Mouse (Mus musculus): ENCODE measurements around the gene Pde8b. TPM values are rescaled to one million over a fixed set of nuclear protein-coding genes. Genes with fewer than 3 reads are reported as not detected.
A peak's percentile ranks its signal among the peaks of the same experiment; 100 is the strongest.

The Pde8b gene
- polyA plus RNA-seq, 1 experiment, result 6.2 TPM

DNA sequence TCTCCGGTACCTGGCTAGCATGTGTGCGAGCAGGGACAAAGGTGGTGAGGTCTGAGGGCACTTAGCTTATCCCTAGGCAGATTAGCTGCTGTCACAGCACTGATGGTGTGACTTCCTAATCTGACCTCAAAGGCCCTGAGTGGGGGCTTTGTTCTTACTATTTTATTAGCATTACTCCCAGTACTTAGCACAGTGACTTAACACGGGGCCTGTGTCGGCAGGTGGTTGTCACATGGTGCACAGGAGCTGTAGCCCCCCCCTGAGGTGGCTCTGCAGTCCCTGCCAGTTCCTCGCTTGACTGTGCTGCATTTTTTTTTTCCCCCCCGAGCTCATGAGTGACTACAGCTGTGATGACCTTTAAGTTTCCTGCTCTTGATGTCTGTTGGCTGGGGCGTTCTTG, 271.1 kb downstream of the Pde8b start:
- no peak for TF ChIP-seq CTCF (IDR thresholded peaks at IDR 0.05; ENCODE audit: borderline replicate concordance, extremely low read depth, insufficient read depth, insufficient read length)
- no peak for TF ChIP-seq POLR2A (IDR thresholded peaks at IDR 0.05; ENCODE audit: borderline replicate concordance, extremely low read depth, insufficient read depth, insufficient read length, poor library complexity, severe bottlenecking)
- DNase-seq (ENCODE audit: low read depth), result peak; percentile 9

DNA sequence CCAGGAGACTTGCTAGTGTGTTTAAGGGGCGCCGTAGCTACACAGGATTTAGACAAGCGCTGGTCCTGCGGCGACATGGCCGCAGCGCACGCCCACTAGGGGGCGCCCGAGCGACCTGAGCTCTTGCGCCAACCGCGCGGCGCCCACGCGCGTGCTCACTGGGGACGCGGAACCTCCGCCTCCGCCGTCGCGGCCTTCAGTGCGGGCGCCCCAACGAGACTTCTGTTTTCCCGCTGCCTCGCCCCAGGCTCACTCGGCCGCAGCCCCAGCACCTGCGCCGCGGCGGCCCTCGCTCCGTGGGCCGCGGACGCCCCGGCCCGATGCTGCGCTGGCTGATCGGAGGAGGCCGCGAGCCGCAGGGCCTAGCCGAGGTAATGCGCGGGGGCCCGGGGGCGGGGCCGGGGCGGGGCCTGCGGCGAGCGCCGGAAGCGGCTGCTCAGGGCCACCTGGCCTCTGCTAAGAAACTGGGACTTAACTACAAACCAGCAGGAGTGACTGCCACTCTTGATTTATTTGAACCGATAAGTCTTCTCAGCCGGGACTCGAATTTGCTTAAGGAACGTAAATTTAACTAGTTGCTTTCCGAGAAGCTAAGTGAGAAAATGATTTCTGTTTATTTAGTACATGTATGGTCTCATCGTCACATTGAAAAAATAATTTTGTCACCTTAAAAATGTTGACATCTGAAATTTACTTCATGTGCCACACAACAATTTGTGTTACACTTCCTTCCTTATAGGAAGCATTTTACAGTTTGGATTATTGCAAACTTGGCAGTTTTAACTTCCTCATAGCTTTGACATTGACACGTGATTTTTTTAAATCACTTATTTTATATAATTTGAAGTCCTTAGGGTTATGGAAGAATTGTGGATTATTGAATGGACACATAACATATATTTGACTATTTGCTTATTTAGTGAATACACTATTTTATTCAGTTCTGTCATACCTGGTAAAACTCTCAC, 273.6 kb downstream of the Pde8b start, which contains the start of gene Wdr41:
Gene Wdr41, plus strand, starts transcription at position 126 of the 968 bp plus-strand sequence.
- peak; percentile 99 for TF ChIP-seq CTCF (IDR thresholded peaks at IDR 0.05; ENCODE audit: borderline replicate concordance, extremely low read depth, insufficient read depth, insufficient read length)
- peak; percentile 60 for TF ChIP-seq POLR2A (IDR thresholded peaks at IDR 0.05; ENCODE audit: borderline replicate concordance, extremely low read depth, insufficient read depth, insufficient read length, poor library complexity, severe bottlenecking)
- peak; percentile 97 for DNase-seq (ENCODE audit: low read depth)

DNA sequence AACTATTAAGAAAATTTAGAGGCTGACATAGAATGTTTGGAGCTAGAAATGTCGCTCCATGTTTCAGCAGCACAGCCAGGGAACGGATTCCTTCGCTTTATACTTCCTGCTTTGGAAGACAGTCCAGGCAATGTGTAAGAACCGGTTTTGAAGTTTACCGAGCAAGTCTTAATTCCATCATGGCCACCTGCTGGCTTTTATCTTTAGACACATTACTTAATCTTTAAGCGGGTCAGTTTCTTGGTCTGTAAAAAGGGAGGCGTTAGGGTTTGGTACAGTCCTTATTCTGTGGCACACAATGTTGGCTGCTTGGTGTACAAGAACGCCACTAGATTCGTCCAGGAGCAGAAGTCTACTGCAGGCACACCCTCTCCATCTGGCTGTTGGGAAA, 274.3 kb downstream of the Pde8b start:
- TF ChIP-seq POLR2A (IDR thresholded peaks at IDR 0.05; ENCODE audit: borderline replicate concordance, extremely low read depth, insufficient read depth, insufficient read length, poor library complexity, severe bottlenecking), result no peak
- no peak for TF ChIP-seq CTCF (IDR thresholded peaks at IDR 0.05; ENCODE audit: borderline replicate concordance, extremely low read depth, insufficient read depth, insufficient read length)
- no peak for DNase-seq (ENCODE audit: low read depth)

Other genes with a start within 250 kb of the Pde8b start
- gene Zbed3, start 73.3 kb upstream of the Pde8b start, polyA plus RNA-seq (2012; rRNA removed), result 47.6 and 48.3 TPM in 2 replicates
- 32.2 and 35.6 TPM in 2 replicates for gene Aggf1, start 125.0 kb upstream of the Pde8b start, polyA plus RNA-seq (2012; rRNA removed)
- 1.8 and 3.2 TPM in 2 replicates for gene Crhbp, start 194.6 kb upstream of the Pde8b start, polyA plus RNA-seq (2012; rRNA removed)
- not detected in 2 replicates for gene S100z, start 228.4 kb upstream of the Pde8b start, polyA plus RNA-seq (2012; rRNA removed)

All from brain, embryonic 14.5 days (tissue).